Mouse (Mus musculus) effector memory CD4-positive, alpha-beta T cell, adult 7 months (primary cell): Measurements from ENCODE around the gene Rab34. TPM values are rescaled to one million over a fixed set of nuclear protein-coding genes. Genes with fewer than 3 reads are reported as not detected.

ENCODE experiments used
- polyA plus RNA-seq: library from polyadenylated mRNA; unstranded; fragments of 100-300 nt; shearing (Covaris generic); gene quantifications from one replicate; pipeline ENCODE4 v1.2.1, GENCODE M21; 2017

Rab34 gene
- polyA plus RNA-seq: not detected

DNA sequence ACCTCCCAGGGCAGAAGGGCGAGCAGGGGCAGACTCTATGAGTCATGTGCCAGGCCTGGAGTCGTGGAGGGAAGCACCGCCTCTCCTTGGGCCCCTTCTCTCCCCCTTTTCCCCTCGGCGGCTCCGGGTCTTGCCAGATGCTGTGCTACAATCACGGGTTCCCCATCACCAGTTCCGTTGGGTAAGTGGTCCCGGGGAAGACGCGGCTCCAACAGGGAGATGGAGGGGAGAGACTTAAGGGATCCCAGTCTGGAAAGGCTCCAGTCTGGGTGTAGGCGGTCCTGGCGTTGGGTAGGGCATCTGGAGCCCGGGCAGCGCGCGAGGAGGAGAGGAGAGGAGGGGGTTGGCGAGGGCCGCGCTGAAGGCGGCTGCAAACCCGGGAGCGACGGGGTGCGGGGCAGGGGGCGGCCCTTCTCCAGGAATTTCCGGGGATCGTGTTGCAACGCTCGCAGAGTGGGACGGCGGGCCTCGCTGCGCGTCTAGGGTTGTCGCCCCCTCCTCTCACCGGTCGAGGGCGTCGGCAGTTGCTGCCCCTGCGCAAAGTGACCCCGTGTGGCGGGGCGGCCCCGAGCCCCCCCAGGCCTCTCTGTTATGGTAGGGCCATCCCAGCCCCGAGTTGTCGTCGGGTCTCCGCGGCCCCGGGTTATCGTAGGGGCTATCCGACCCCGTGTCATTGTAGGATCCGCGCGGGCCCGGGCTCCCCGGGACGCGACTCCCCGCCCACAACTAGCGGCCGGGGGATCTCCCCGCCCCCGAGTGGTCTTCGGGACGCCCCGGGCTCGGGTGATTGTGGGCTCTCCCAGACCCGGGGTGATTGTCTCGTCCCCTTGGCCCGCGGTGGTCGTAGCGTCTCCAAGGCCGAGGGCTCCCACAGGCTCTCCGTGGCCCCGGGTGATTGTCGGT is at the start of gene Rab34:
Gene Rab34 (plus strand): TSS at position 100 of the 903 bp plus-strand sequence.

DNA sequence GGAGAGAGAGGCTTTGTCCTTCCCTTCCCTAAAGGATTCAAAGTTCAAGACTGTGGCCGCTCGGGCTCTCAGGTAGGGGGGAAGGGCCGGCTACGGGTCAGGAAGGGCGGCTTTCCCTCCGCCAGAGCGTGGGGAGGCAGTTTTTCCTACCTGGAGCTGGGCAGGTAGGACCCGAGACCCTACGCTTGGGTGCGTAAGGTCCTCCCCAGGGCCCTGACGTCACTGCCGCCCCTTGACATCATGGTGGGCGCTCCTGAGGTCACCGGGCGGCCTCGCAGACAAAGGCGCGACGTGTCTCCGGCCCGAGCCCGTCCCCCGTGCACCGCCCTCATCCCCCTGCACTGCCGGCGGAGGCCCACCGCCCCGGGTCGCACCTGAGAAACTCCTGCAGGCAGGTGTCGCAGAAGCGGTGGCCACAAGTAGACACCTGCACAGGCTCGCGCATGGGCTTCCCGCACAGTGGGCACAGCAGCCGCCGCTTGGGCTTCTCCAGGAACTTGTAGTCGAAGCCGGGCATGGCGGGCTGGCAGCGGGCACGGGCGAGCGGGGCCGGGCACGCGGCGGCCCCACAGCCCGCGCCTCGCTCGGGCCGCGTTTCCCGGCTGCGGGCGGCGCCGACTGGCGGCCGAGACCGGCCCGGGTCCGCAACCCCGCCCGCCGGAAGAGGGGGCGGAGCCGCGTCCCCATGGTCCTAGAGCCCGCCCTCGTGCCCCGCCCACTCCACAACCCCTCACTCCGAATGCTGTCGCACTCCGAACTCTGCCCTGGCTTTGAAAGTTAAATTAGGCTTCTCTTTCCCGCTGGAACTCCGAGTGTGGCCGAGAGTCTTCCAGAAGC is 23.1 kb upstream of the Rab34 start, which contains the start of gene Traf4:
Gene Traf4 (minus strand): TSS at position 666 of the 837 bp plus-strand sequence.

DNA sequence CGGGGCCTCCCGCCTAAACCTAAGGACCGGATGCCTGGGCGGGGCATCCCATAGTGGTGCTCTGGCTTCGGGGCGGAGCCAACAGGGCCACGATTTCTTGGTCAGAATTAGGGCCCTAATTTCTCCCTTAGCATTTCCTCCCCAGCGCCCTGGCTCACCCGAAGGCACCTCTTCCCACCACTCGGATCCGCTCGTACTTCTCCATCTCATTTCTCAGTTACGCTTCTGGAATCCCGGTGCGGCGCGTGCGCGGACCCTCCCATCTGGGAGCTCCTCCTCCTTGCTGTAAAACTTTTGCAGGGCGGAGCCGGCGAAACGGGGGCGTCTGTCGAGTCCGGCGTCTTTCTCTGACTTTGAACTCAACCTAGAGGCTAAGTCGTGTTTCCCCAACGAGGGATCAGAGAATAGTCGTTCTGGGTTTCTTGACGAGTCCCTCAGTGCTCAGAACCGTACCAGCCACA is 11.8 kb upstream of the Rab34 start, which contains the start of the genes Nek8 and Tlcd1:
Gene Nek8 (minus strand): TSS at position 274 of the 461 bp plus-strand sequence.
Gene Tlcd1 (plus strand): TSS at position 310 of the 461 bp plus-strand sequence.

DNA sequence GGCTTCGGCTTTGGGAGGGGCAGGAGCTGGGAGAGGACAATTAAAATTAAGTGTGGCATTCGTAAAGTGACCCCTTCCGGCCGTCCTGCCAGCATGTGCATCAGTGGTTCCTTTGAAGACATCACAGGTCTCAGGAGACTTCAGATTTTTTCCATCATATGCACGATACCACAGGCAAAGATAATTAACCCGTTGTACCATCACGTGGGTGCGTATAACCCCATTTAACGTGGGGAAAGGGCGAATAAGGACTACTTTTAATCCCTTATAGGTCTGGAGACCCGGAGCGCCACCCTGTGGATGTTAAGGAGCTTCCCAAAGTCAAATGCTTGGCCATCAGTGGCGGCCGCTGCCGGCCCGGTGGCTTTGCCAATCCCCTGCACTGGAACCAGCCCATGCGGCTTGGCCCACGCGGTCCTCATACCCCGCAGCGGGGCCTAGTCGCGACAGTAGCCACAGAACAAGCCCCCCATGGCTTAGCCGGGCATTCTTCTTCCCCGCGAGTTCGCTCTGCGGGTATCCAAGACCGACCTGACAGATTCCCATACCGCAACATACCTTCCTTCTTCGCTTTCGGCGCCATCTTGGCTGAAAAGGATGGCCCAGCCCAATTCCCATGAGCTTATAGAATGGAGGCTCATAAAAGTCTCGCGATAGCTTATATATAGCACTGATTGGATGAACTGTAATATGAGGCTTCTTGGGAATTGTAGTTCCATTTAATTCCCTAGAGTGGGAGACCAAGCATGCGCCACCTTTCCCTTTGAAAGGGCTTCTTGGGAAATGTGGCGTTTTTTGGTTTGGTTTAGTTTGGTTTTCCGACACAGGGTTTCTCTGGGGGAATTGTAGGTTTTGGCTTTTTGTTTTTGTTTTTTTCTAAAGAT is 5.0 kb upstream of the Rab34 start, which contains the start of gene Rpl23a:
Gene Rpl23a (minus strand): TSS at position 624 of the 884 bp plus-strand sequence.

DNA sequence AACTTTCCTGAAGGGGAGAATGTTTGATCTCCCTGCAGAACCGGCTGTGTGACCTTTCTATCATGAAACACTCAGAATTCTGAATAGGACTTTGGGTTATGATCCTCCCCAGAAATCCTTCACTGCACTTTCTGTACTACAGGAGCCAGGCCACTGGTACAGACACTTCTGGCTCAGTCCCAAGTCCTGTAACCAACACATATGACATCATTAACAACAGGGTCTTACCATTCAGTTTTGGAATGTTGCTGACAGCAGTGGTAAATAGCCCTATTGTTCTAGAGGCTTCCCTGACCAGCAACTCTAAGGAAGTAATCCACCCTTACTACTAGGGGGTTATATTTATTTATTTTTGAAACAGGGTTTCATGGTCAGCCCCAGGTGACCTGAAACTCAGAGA is 4.9 kb downstream of the Rab34 start, which contains the start of gene Proca1:
Gene Proca1 (plus strand): TSS at position 280 of the 400 bp plus-strand sequence.

Other genes starting within 250 kb of the Rab34 start
- 31.7 TPM for gene Phf12, start 205.7 kb upstream of the Rab34 start, polyA plus RNA-seq
- 3.2 TPM for gene Dhrs13, start 156.2 kb upstream of the Rab34 start, polyA plus RNA-seq
- 21.3 TPM for gene Flot2, start 150.5 kb upstream of the Rab34 start, polyA plus RNA-seq
- 32.3 TPM for gene Eral1, start 108.0 kb upstream of the Rab34 start, polyA plus RNA-seq
- gene Fam222b, start 93.8 kb upstream of the Rab34 start, polyA plus RNA-seq: 16.0 TPM
- 113 TPM for gene Traf4, start 22.8 kb upstream of the Rab34 start, polyA plus RNA-seq
- 17.3 TPM for gene Nek8, start 11.8 kb upstream of the Rab34 start, polyA plus RNA-seq
- 8.1 TPM for gene Tlcd1, start 11.7 kb upstream of the Rab34 start, polyA plus RNA-seq
- 1,583 TPM for gene Rpl23a, start 4.8 kb upstream of the Rab34 start, polyA plus RNA-seq
- gene Proca1, start 5.0 kb downstream of the Rab34 start, polyA plus RNA-seq: 0.28 TPM
- gene Sdf2, start 57.3 kb downstream of the Rab34 start, polyA plus RNA-seq: 114 TPM
- 35.0 TPM for gene Supt6, start 57.6 kb downstream of the Rab34 start, polyA plus RNA-seq
- 57.3 TPM for gene 2610507B11Rik, start 73.3 kb downstream of the Rab34 start, polyA plus RNA-seq
- 0.52 TPM for gene BC030499, start 102.4 kb downstream of the Rab34 start, polyA plus RNA-seq
- 0.88 TPM for gene Spag5, start 113.1 kb downstream of the Rab34 start, polyA plus RNA-seq
- 6.8 TPM for gene Aldoc, start 134.5 kb downstream of the Rab34 start, polyA plus RNA-seq
- gene Pigs, start 140.0 kb downstream of the Rab34 start, polyA plus RNA-seq: 69.6 TPM
- 29.6 TPM for gene Unc119, start 155.1 kb downstream of the Rab34 start, polyA plus RNA-seq
- gene Foxn1, start 198.1 kb downstream of the Rab34 start, polyA plus RNA-seq: 0.30 TPM
- not detected for gene Slc13a2, start 233.8 kb downstream of the Rab34 start, polyA plus RNA-seq